Mouse (Mus musculus) adrenal gland, postnatal 10 days (tissue): ENCODE results near the gene Tmem59l. TPM values are rescaled to one million over a fixed set of nuclear protein-coding genes. Genes with fewer than 3 reads are reported as not detected.

ENCODE experiments used
- DNase-seq: peaks from one replicate; pipeline ENCODE4 v3.0.0; 2021; ENCODE audit warnings: mixed read lengths
- total RNA-seq, 2 experiments: library from RNA; stranded (reverse); gene quantifications; 2 replicates each; pipeline ENCODE4 v1.2.3; 2021

The Tmem59l gene
- total RNA-seq, 2 experiments from 2014 or later = 2.9 to 4.5 TPM

GRCm38 (mm10) chr8:70460199-70460598, 27.0 kb downstream of the Tmem59l start:
- DNase-seq = peak; percentile 50

GRCm38 (mm10) chr8:70459636-70460035, 27.5 kb downstream of the Tmem59l start:
- DNase-seq = no peak

GRCm38 (mm10) chr8:70458462-70458861, 28.7 kb downstream of the Tmem59l start:
- DNase-seq = peak; percentile 33

- DNase-seq = no peak
Measured at GRCm38 (mm10) chr8:70457882-70458281, 29.3 kb downstream of the Tmem59l start.

GRCm38 (mm10) chr8:70456996-70457395, 30.2 kb downstream of the Tmem59l start:
- peak; percentile 57 for DNase-seq

- no peak for DNase-seq
Measured at GRCm38 (mm10) chr8:70453852-70454251, 33.3 kb downstream of the Tmem59l start.

GRCm38 (mm10) chr8:70452196-70452966, 34.8 kb downstream of the Tmem59l start:
- no peak for DNase-seq

- peak; percentile 81 for DNase-seq
Measured at GRCm38 (mm10) chr8:70447639-70448420, 39.3 kb downstream of the Tmem59l start.

- no peak for DNase-seq
Measured at GRCm38 (mm10) chr8:70445988-70446387, 41.2 kb downstream of the Tmem59l start.

GRCm38 (mm10) chr8:70443326-70443725, 43.8 kb downstream of the Tmem59l start:
- DNase-seq = no peak

- no peak for DNase-seq
Measured at GRCm38 (mm10) chr8:70441565-70441964, 45.6 kb downstream of the Tmem59l start.

GRCm38 (mm10) chr8:70440246-70440645, 46.9 kb downstream of the Tmem59l start:
- no peak for DNase-seq

GRCm38 (mm10) chr8:70439848-70440179, 47.3 kb downstream of the Tmem59l start:
- DNase-seq = no peak

- DNase-seq = peak; percentile 99
Measured at GRCm38 (mm10) chr8:70439055-70439847, 47.9 kb downstream of the Tmem59l start, which contains the start of gene Crtc1. Crtc1 (minus strand) TSS chr8:70439579.

GRCm38 (mm10) chr8:70438423-70438822, 48.7 kb downstream of the Tmem59l start:
- DNase-seq = no peak

GRCm38 (mm10) chr8:70435156-70435555, 52.0 kb downstream of the Tmem59l start:
- DNase-seq = no peak

Other genes starting within 250 kb of the Tmem59l start
- 10 to 100 TPM; 23.8 to 33.3 TPM for gene Homer3, start 204.5 kb downstream of the Tmem59l start, total RNA-seq
- 10 to 100 TPM; 63.4 to 67.7 TPM for gene Ddx49, start 184.9 kb downstream of the Tmem59l start, total RNA-seq
- gene Cope, start 184.8 kb downstream of the Tmem59l start, total RNA-seq = 100 to 1,000 TPM; 203 to 216 TPM
- gene Cers1, start 171.6 kb downstream of the Tmem59l start, total RNA-seq = 1 to 10 TPM; 2.3 to 3.7 TPM
- gene Gdf1, start 157.5 kb downstream of the Tmem59l start, total RNA-seq = 1 to 10 TPM in 1 of 2 experiments, under 1 TPM in 1; 0.88 to 1.2 TPM
- 10 to 100 TPM; 49.1 to 51.4 TPM for gene Upf1, start 134.1 kb downstream of the Tmem59l start, total RNA-seq
- 1 to 10 TPM in 1 of 2 experiments, under 1 TPM in 1; 0.97 to 2.0 TPM for gene Comp, start 113.8 kb downstream of the Tmem59l start, total RNA-seq
- gene Crtc1, start 47.8 kb downstream of the Tmem59l start, total RNA-seq = 10 to 100 TPM; 14.1 to 19.4 TPM
- 10 to 100 TPM; 14.0 to 15.1 TPM for gene Klhl26, start 10.4 kb downstream of the Tmem59l start, total RNA-seq
- under 1 TPM; 0.21 to 0.42 TPM for gene Crlf1, start 5.8 kb upstream of the Tmem59l start, total RNA-seq
- gene Rex1bd, start 19.4 kb upstream of the Tmem59l start, total RNA-seq = 100 to 1,000 TPM; 121 to 130 TPM
- 1,000 to 10,000 TPM; 1,751 to 1,916 TPM for gene Uba52, start 23.4 kb upstream of the Tmem59l start, total RNA-seq
- gene Fkbp8, start 40.4 kb upstream of the Tmem59l start, total RNA-seq = 100 to 1,000 TPM; 226 to 250 TPM
- gene Kxd1, start 40.6 kb upstream of the Tmem59l start, total RNA-seq = 10 to 100 TPM; 84.0 to 97.4 TPM
- 10 to 100 TPM; 22.2 to 26.3 TPM for gene Ell, start 52.1 kb upstream of the Tmem59l start, total RNA-seq
- 10 to 100 TPM; 59.4 to 59.8 TPM for gene Isyna1, start 107.0 kb upstream of the Tmem59l start, total RNA-seq
- 10 to 100 TPM; 92.0 to 96.9 TPM for gene Ssbp4, start 121.5 kb upstream of the Tmem59l start, total RNA-seq
- gene Lrrc25, start 128.8 kb upstream of the Tmem59l start, total RNA-seq = 1 to 10 TPM; 3.3 to 3.6 TPM
- 1 to 10 TPM in 1 of 2 experiments, under 1 TPM in 1; 0.79 to 1.7 TPM for gene Gdf15, start 145.1 kb upstream of the Tmem59l start, total RNA-seq
- gene Pgpep1, start 173.0 kb upstream of the Tmem59l start, total RNA-seq = 10 to 100 TPM; 65.7 to 80.6 TPM
- 10 to 100 TPM; 91.5 to 94.7 TPM for gene Lsm4, start 185.9 kb upstream of the Tmem59l start, total RNA-seq
- gene Jund, start 211.6 kb upstream of the Tmem59l start, total RNA-seq = 100 to 1,000 TPM; 149 to 185 TPM
- under 1 TPM; 0.15 to 0.30 TPM for gene Iqcn, start 216.1 kb upstream of the Tmem59l start, total RNA-seq
- not detected for gene Gm3336, start 231.2 kb upstream of the Tmem59l start, total RNA-seq
- gene Pde4c, start 236.4 kb upstream of the Tmem59l start, total RNA-seq = 1 to 10 TPM; 2.4 to 2.8 TPM